Mouse (Mus musculus) megakaryocyte, embryonic 14.5 days (primary cell): ENCODE data around the gene Exoc8.

Source experiments
- FLI1 ChIP-seq: IDR thresholded peaks from 2 replicates; pipeline ENCODE4 v1.6.1; 2012; ENCODE audit warnings: low read length, inconsistent platforms, mixed read lengths
- GATA1 ChIP-seq: IDR thresholded peaks from 3 replicates; pipeline ENCODE4 v1.6.1; 2012; ENCODE audit warnings: mixed read lengths, low read length, inconsistent platforms, borderline replicate concordance

- no peak for TF ChIP-seq GATA1
- no peak for TF ChIP-seq FLI1
These were observed 14.7 kb upstream of the Exoc8 start for GRCm38 (mm10) chr8:124911938-124912872.
